In genomic region chr16:5008076-5008475, GRCm38 (mm10) we compare ENCODE assay signal across 18 mouse cellular contexts. TPM values are rescaled to one million over a fixed set of nuclear protein-coding genes. Genes with fewer than 3 reads are reported as not detected.
DNase-seq lines count a peak whose midpoint lies in the region; ATAC-seq and TF ChIP-seq lines count a peak whose summit lies in the region.
"Had no signal": no experiment of that assay in that cellular context is flagged by ENCODE, and none has a peak within 500 bp of the region (broad histone marks: within the 10 kb centered on the region; RNA-seq: fewer than 3 reads in every experiment).

No protein-coding gene starts in this region.

- no peaks in the 10 kb centered on the region for H3K27me3 ChIP-seq in lung, embryonic 14.5 days (ENCODE audit: insufficient read depth, low read length)
- H3K27me3 ChIP-seq in stomach, embryonic 16.5 days (ENCODE audit: control insufficient read depth, insufficient read depth, low read length) = no peaks in the 10 kb centered on the region
- no peaks in the 10 kb centered on the region for H3K27me3 ChIP-seq in midbrain, embryonic 11.5 days (ENCODE audit: control insufficient read depth, insufficient read depth, low read length)
- H3K27me3 ChIP-seq: embryonic facial prominence, embryonic 12.5 days; forebrain, embryonic 13.5 days had no signal

- no peaks in the 10 kb centered on the region for H3K4me1 ChIP-seq in lung, embryonic 14.5 days (ENCODE audit: insufficient read depth)
- H3K4me1 ChIP-seq in stomach, embryonic 16.5 days (ENCODE audit: control insufficient read depth, insufficient read depth, low read length) = peaks cover 11% of the 10 kb centered on the region
- H3K4me1 ChIP-seq in midbrain, embryonic 11.5 days (ENCODE audit: control insufficient read depth, insufficient read depth, low read length) = peaks cover 9% of the 10 kb centered on the region

- H3K9me3 ChIP-seq in lung, embryonic 14.5 days (ENCODE audit: low read depth, low read length) = no peaks in the 10 kb centered on the region
- H3K9me3 ChIP-seq in stomach, embryonic 16.5 days (replicated peaks; ENCODE audit: control insufficient read depth, low read length) = no peaks in the 10 kb centered on the region
- no peaks in the 10 kb centered on the region for H3K9me3 ChIP-seq in midbrain, embryonic 11.5 days (ENCODE audit: control insufficient read depth, low read length)
- H3K9me3 ChIP-seq: embryonic facial prominence, embryonic 12.5 days; forebrain, embryonic 13.5 days; midbrain, embryonic 10.5 days had no signal

- H3K4me2 ChIP-seq in lung, embryonic 14.5 days = peak overlapping the region; percentile 51
- H3K4me2 ChIP-seq in stomach, embryonic 16.5 days (ENCODE audit: low read depth, low read length) = peak overlapping the region; percentile 50
- H3K4me2 ChIP-seq in midbrain, embryonic 11.5 days = no peak overlapping the region
- H3K4me2 ChIP-seq: forebrain, embryonic 13.5 days had no signal

- H3K4me3 ChIP-seq in lung, embryonic 14.5 days (ENCODE audit: low read depth, low read length) = no peak overlapping the region
- peak overlapping the region; percentile 38 for H3K4me3 ChIP-seq in stomach, embryonic 16.5 days (replicated peaks; ENCODE audit: low read length)
- H3K4me3 ChIP-seq in midbrain, embryonic 11.5 days (ENCODE audit: low read depth, low read length) = no peak overlapping the region
- H3K4me3 ChIP-seq: embryonic facial prominence, embryonic 12.5 days; forebrain, embryonic 13.5 days; midbrain, embryonic 10.5 days had no signal

- TF ChIP-seq CTCF in lung, embryonic 14.5 days (IDR thresholded peaks at IDR 0.05; ENCODE audit: low read depth) = no peak

- H3K27ac ChIP-seq in lung, embryonic 14.5 days (ENCODE audit: low read depth) = no peak overlapping the region
- H3K27ac ChIP-seq in stomach, embryonic 16.5 days (ENCODE audit: low read length) = peak overlapping the region; percentile 42; the same call in 1 of the 2 replicates
- no peak overlapping the region for H3K27ac ChIP-seq in midbrain, embryonic 11.5 days (ENCODE audit: low read depth, low read length)
- H3K27ac ChIP-seq: embryonic facial prominence, embryonic 12.5 days; forebrain, embryonic 13.5 days; liver, embryonic 14.5 days had no signal

- H3K9ac ChIP-seq in lung, embryonic 14.5 days = no peak overlapping the region
- H3K9ac ChIP-seq in stomach, embryonic 16.5 days (ENCODE audit: low read length) = peak overlapping the region; percentile 64
- no peak overlapping the region for H3K9ac ChIP-seq in midbrain, embryonic 11.5 days (ENCODE audit: low read length)
- H3K9ac ChIP-seq: embryonic facial prominence, embryonic 12.5 days; forebrain, embryonic 13.5 days; liver, embryonic 14.5 days had no signal

- ATAC-seq in lung, embryonic 14.5 days (ENCODE audit: insufficient read depth) = no peak
- no peak for ATAC-seq in stomach, embryonic 16.5 days (ENCODE audit: insufficient read depth, low FRiP score)
- ATAC-seq in midbrain, embryonic 11.5 days (ENCODE audit: low FRiP score) = no peak
- ATAC-seq: activated CD4-positive, CD25-positive, alpha-beta regulatory T cell, adult 4 months; forebrain, embryonic 13.5 days; inflammation-experienced regulatory T-cells, adult 6 months had no signal

- WGBS in lung, embryonic 14.5 days = 73% methylated on average over 12 of the region's 12 CpGs
- 77% methylated on average over 12 of the region's 12 CpGs for WGBS in stomach, embryonic 16.5 days
- 85% methylated on average over 12 of the region's 12 CpGs for WGBS in midbrain, embryonic 11.5 days

- DNase-seq in cerebellum, adult 11 months = peak; percentile 14
- DNase-seq in cerebellum, adult 18-20 months = no peak
- DNase-seq in lung, embryonic 14.5 days = no peak
- no peak for DNase-seq in lung, postnatal 14 days
- peak; percentile 22 for DNase-seq in kidney, postnatal 14 days
- DNase-seq in adrenal gland, postnatal 14 days = no peak
- DNase-seq in midbrain, embryonic 11.5 days (ENCODE audit: low spot score, missing footprints) = no peak
- DNase-seq: gastrocnemius, postnatal 36 days; heart, postnatal 14 days; thymus, adult 18-20 months had no signal

- H3K36me3 ChIP-seq in lung, embryonic 14.5 days (ENCODE audit: insufficient read depth) = 0 out of 2 replicates have a peak, but pooled peaks cover 6% of the 10 kb centered on the region
- H3K36me3 ChIP-seq in stomach, embryonic 16.5 days (ENCODE audit: control insufficient read depth, insufficient read depth, low read length) = no peaks in the 10 kb centered on the region
- H3K36me3 ChIP-seq in midbrain, embryonic 11.5 days (ENCODE audit: control insufficient read depth, insufficient read depth, low read length) = no peaks in the 10 kb centered on the region
- H3K36me3 ChIP-seq: embryonic facial prominence, embryonic 12.5 days had no signal

RNA-seq across cellular contexts. Expression of gene Smim22, which starts 1.0 kb away (rescaled TPM):
- 13.5 and 15.8 TPM in 2 replicates for polyA plus RNA-seq in lung, embryonic 14.5 days (2014; fragmentation: Nextera tagmentation; extraction: Ambion mirVana)
- 57.6 and 68.8 TPM in 2 replicates for polyA plus RNA-seq in stomach, embryonic 16.5 days (2015; fragmentation: Nextera tagmentation; extraction: Ambion mirVana)
- total RNA-seq in adrenal gland, postnatal 14 days (2021) = not detected in 2 replicates
- not detected in 2 replicates for polyA plus RNA-seq in midbrain, embryonic 11.5 days (2014; fragmentation: Nextera tagmentation; extraction: Ambion mirVana)
- total RNA-seq: gastrocnemius, postnatal 36 days; heart, postnatal 14 days; left cerebral cortex, adult 8-10 months had no signal
- polyA plus RNA-seq: activated CD4-positive, CD25-positive, alpha-beta regulatory T cell, adult 4 months; forebrain, embryonic 13.5 days; inflammation-experienced regulatory T-cells, adult 6 months had no signal

RNA-seq across cellular contexts. Expression of gene Rogdi, which starts 5.3 kb away (rescaled TPM):
- 53.5 and 59.9 TPM in 2 replicates for polyA plus RNA-seq in lung, embryonic 14.5 days (2014; fragmentation: Nextera tagmentation; extraction: Ambion mirVana)
- polyA plus RNA-seq in stomach, embryonic 16.5 days (2015; fragmentation: Nextera tagmentation; extraction: Ambion mirVana) = 50.6 and 51.9 TPM in 2 replicates
- 32.0 and 37.3 TPM in 2 replicates for total RNA-seq in adrenal gland, postnatal 14 days (2021)
- 67.4 and 69.3 TPM in 2 replicates for polyA plus RNA-seq in midbrain, embryonic 11.5 days (2014; fragmentation: Nextera tagmentation; extraction: Ambion mirVana)

RNA-seq across cellular contexts. Expression of gene Sept12, which starts 10.4 kb away (rescaled TPM):
- polyA plus RNA-seq in lung, embryonic 14.5 days (2014; fragmentation: Nextera tagmentation; extraction: Ambion mirVana) = 0.14 and 0.20 TPM in 2 replicates
- polyA plus RNA-seq in stomach, embryonic 16.5 days (2015; fragmentation: Nextera tagmentation; extraction: Ambion mirVana) = not detected in 2 replicates
- total RNA-seq in adrenal gland, postnatal 14 days (2021) = not detected in 2 replicates
- polyA plus RNA-seq in midbrain, embryonic 11.5 days (2014; fragmentation: Nextera tagmentation; extraction: Ambion mirVana) = not detected in 2 replicates
- total RNA-seq: gastrocnemius, postnatal 36 days; heart, postnatal 14 days; left cerebral cortex, adult 8-10 months had no signal
- polyA plus RNA-seq: activated CD4-positive, CD25-positive, alpha-beta regulatory T cell, adult 4 months; embryonic facial prominence, embryonic 12.5 days; forebrain, embryonic 13.5 days; inflammation-experienced regulatory T-cells, adult 6 months; midbrain, embryonic 10.5 days had no signal

RNA-seq across cellular contexts. Expression of gene Glyr1, which starts 41.6 kb away (rescaled TPM):
- polyA plus RNA-seq in lung, embryonic 14.5 days (2014; fragmentation: Nextera tagmentation; extraction: Ambion mirVana) = 112 and 117 TPM in 2 replicates
- polyA plus RNA-seq in stomach, embryonic 16.5 days (2015; fragmentation: Nextera tagmentation; extraction: Ambion mirVana) = 139 and 142 TPM in 2 replicates
- total RNA-seq in adrenal gland, postnatal 14 days (2021) = 86.6 and 89.9 TPM in 2 replicates
- 168 and 179 TPM in 2 replicates for polyA plus RNA-seq in midbrain, embryonic 11.5 days (2014; fragmentation: Nextera tagmentation; extraction: Ambion mirVana)

RNA-seq across cellular contexts. Expression of gene Ubn1, which starts 41.8 kb away (rescaled TPM):
- polyA plus RNA-seq in lung, embryonic 14.5 days (2014; fragmentation: Nextera tagmentation; extraction: Ambion mirVana) = 27.0 and 27.3 TPM in 2 replicates
- polyA plus RNA-seq in stomach, embryonic 16.5 days (2015; fragmentation: Nextera tagmentation; extraction: Ambion mirVana) = 11.7 and 13.3 TPM in 2 replicates
- total RNA-seq in adrenal gland, postnatal 14 days (2021) = 37.2 and 37.4 TPM in 2 replicates
- polyA plus RNA-seq in midbrain, embryonic 11.5 days (2014; fragmentation: Nextera tagmentation; extraction: Ambion mirVana) = 22.0 and 24.1 TPM in 2 replicates

Comparison
In these comparisons a context has a peak if more than half of its experiments do, and no peak if none do; other contexts are left out.
1. DNase-seq: peak in cerebellum, adult 11 months (single experiment) and kidney, postnatal 14 days (single experiment); none in cerebellum, adult 18-20 months (0 of 2), lung, embryonic 14.5 days (single experiment), lung, postnatal 14 days (single experiment), adrenal gland, postnatal 14 days (single experiment) and midbrain, embryonic 11.5 days (single experiment).
2. RNA of gene Smim22, which starts 1.0 kb away (polyA plus RNA-seq): 57.6 to 68.8 TPM in stomach, embryonic 16.5 days and 13.5 to 15.8 TPM in lung, embryonic 14.5 days; not detected in midbrain, embryonic 11.5 days; every median in the first group is over 10 times any median in the second.